Mouse (Mus musculus) ES-E14 (cell line): ENCODE measurements at regions not wholly inside any gene's neighbourhood (a gene's known extent, or its start where the extent isn't known, plus 50 kb on each side); places are given as distances from the start of the nearest gene placed in this dataset.

ENCODE experiments used
- DNase-seq: peaks from one replicate; pipeline ENCODE4 v3.0.0-alpha.2; 2013; ENCODE audit warnings: low read depth, low spot score
- H3K27ac ChIP-seq: 2 replicates; pipeline ENCODE4 v1.5.1; 2012; ENCODE audit warnings: low read depth, mild to moderate bottlenecking, low read length, moderate library complexity, mixed read lengths; ENCODE audit not compliant: poor library complexity, insufficient read depth, severe bottlenecking
- H3K36me3 ChIP-seq: 2 replicates; pipeline ENCODE4 v1.6.1; 2012; ENCODE audit warnings: mild to moderate bottlenecking, low read length, moderate library complexity, mixed read lengths; ENCODE audit not compliant: control insufficient read depth, poor library complexity, insufficient read depth, severe bottlenecking
- H3K4me1 ChIP-seq, 2 experiments: fragments of 150-350 bp in 1 of 2; sonication (generic) in 1 of 2; 2 replicates each; pipeline ENCODE4 v1.6.1; 2012; ENCODE audit warnings: low read length in 2 of 2, mild to moderate bottlenecking in 1 of 2, mixed read lengths in 1 of 2; ENCODE audit not compliant: control insufficient read depth in 2 of 2, insufficient read depth in 2 of 2, poor library complexity in 1 of 2
- H3K4me3 ChIP-seq, 2 experiments: fragments of 150-350 bp in 1 of 2; sonication (generic) in 1 of 2; 2 replicates each; pipeline ENCODE4 v1.5.1; 2012; ENCODE audit warnings: low read length in 2 of 2, low read depth in 1 of 2, mild to moderate bottlenecking in 1 of 2, mixed read lengths in 1 of 2; ENCODE audit not compliant: insufficient read depth in 1 of 2, poor library complexity in 1 of 2, severe bottlenecking in 1 of 2
- H3K9ac ChIP-seq: 2 replicates; pipeline ENCODE4 v1.6.1; 2012; ENCODE audit warnings: low read depth, mild to moderate bottlenecking, low read length, mixed read lengths; ENCODE audit not compliant: poor library complexity, insufficient read depth, severe bottlenecking
- H3K9me3 ChIP-seq: fragments of 150-350 bp; sonication (generic); 2 replicates; pipeline ENCODE4 v1.6.1; 2012; ENCODE audit warnings: low read depth, mild to moderate bottlenecking, low read length; ENCODE audit not compliant: control insufficient read depth, insufficient read depth
- CHD2 ChIP-seq: IDR thresholded peaks from 2 replicates; pipeline ENCODE4 v1.6.1; 2014; ENCODE audit warnings: mild to moderate bottlenecking, low read depth, low read length, inconsistent platforms
- HCFC1 ChIP-seq: IDR thresholded peaks from 2 replicates; pipeline ENCODE4 v1.6.1; 2012; ENCODE audit warnings: low read length, inconsistent platforms, borderline replicate concordance; ENCODE audit not compliant: insufficient read depth
- MAFK ChIP-seq: IDR thresholded peaks from 2 replicates; pipeline ENCODE4 v1.6.1; 2014; ENCODE audit warnings: mild to moderate bottlenecking, low read depth, low read length, inconsistent platforms; ENCODE audit not compliant: insufficient read depth
- ZC3H11A ChIP-seq: IDR thresholded peaks from 2 replicates; pipeline ENCODE4 v1.6.1; 2012; ENCODE audit warnings: low read depth, mild to moderate bottlenecking, inconsistent platforms, low read length, borderline replicate concordance
- ZNF384 ChIP-seq: IDR thresholded peaks from 2 replicates; pipeline ENCODE4 v1.6.1; 2012; ENCODE audit warnings: low read depth, low read length, inconsistent platforms
- in situ Hi-C, 2 experiments: fragments of 600-800 bp; cut with MboI; formaldehyde crosslinking; loops; one replicate each; pipeline ENCODE4 v1.15.1; 2025; ENCODE audit warnings: low sequenced_read_pairs in 2 of 2, inconsistent platforms in 1 of 2; ENCODE audit not compliant: unreplicated experiment in 2 of 2

DNA sequence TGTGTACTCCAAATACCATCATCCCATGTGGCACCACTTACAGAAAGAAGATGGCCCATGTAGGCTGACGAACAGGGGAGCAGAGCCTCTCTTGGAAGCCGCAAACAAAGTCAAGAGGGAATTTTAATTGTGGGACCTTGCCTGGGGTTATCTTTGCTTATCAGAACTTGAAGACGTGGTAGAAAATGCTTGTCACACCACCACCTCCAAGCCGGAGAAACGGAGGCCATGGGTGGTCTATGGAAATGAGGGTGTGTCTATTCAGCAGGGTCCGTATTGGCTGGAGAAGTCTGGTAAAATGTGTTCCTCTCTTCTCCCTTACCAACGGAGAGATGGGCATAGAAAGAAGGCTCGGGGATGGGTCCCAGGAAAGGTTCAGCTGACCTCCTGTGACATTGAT, 313.6 kb downstream of the Sox9 start:
- H3K4me1 ChIP-seq, result no peaks in the 10 kb centered on the region
- TF ChIP-seq MAFK (no peak), ZNF384 (no peak), CHD2 (no peak), ZC3H11A (no peak), HCFC1 (no peak)
- in situ Hi-C loops, result no loop called here
- H3K27ac ChIP-seq, result no peak overlapping the region
- no peak for DNase-seq
- no peaks in the 10 kb centered on the region for H3K36me3 ChIP-seq
- no peak overlapping the region for H3K4me3 ChIP-seq
- no peak overlapping the region for H3K9ac ChIP-seq
- H3K9me3 ChIP-seq, result no peaks in the 10 kb centered on the region

DNA sequence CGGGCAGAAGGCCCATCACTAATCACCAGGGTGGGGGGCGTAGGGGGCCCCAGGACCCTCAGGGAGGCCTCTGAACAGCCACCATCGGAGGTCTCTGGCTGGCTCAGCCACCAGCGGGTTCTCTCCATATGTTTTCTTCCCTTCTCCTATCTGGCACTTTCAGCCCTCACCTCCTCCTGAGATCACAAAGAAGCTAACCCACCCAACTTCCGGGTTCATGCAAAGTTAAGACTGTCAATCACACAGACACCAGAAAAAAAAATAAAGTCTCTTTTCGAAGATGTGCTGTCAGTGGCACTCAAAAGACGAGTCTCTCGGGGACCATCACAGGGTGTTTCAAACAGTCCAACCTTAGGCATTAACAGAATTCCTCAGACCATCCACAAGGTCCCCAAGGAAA, 314.2 kb downstream of the Sox9 start:
- Histone ChIP-seq H3K27ac (no peak overlapping the region), H3K4me3 (no peak overlapping the region), H3K9ac (no peak overlapping the region), H3K36me3 (no peaks in the 10 kb centered on the region), H3K4me1 (no peaks in the 10 kb centered on the region), H3K9me3 (no peaks in the 10 kb centered on the region)
- DNase-seq, result no peak
- TF ChIP-seq MAFK (no peak), HCFC1 (no peak), ZNF384 (no peak), CHD2 (no peak), ZC3H11A (no peak)
- in situ Hi-C loops, result no loop called here

DNA sequence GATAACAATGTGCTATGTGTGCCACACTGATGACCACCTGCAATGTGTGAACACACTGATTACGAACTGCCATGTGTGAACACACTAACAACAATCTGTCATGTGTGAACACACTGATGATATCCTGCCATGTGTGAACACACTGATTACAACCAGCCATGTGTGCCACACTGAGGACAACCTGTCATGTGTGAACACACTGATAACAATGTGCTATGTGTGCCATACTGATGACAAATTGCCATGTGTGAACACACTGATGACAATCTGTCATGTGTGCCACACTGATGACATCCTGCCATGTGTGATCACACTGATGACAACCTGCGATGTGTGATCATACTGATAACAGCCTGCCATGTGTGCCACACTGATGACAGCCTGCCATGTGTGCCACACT, 316.3 kb downstream of the Sox9 start:
- in situ Hi-C loops, result no loop called here

DNA sequence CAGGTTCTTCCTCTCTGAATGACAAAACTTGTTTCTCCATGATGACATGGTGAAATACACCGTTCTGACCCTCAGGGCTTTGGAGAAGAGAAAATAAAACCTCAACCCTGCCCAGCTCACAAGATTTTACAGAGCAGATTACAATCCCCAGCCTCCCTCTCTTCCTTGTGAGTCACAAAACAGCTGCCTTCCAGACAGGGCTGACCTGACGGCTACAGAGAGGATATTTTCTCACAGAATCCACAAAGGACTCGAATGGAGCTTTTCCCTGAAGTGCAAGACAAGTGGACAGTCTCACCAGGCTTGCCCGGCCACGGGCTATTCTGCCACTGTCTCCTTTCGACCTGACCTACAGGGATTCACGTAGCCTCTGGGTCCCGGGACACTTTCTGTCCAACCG, 318.8 kb downstream of the Sox9 start:
- H3K27ac ChIP-seq, result no peak overlapping the region
- H3K9me3 ChIP-seq, result no peaks in the 10 kb centered on the region
- H3K36me3 ChIP-seq, result no peaks in the 10 kb centered on the region
- in situ Hi-C loops, result no loop called here
- H3K4me3 ChIP-seq, result no peak overlapping the region
- TF ChIP-seq CHD2, result no peak
- TF ChIP-seq MAFK, result no peak
- no peak for TF ChIP-seq ZNF384
- TF ChIP-seq ZC3H11A, result no peak
- no peak for TF ChIP-seq HCFC1
- H3K4me1 ChIP-seq, result no peaks in the 10 kb centered on the region
- H3K9ac ChIP-seq, result no peak overlapping the region
- no peak for DNase-seq

More for the DNA sequence above, 316.3 kb downstream of the Sox9 start:
- no peak for TF ChIP-seq ZNF384
- TF ChIP-seq HCFC1, result no peak
- Histone ChIP-seq H3K9me3 (no peaks in the 10 kb centered on the region), H3K36me3 (no peaks in the 10 kb centered on the region), H3K9ac (no peak overlapping the region), H3K4me3 (no peak overlapping the region), H3K4me1 (no peaks in the 10 kb centered on the region), H3K27ac (no peak overlapping the region)
- no peak for DNase-seq

DNA sequence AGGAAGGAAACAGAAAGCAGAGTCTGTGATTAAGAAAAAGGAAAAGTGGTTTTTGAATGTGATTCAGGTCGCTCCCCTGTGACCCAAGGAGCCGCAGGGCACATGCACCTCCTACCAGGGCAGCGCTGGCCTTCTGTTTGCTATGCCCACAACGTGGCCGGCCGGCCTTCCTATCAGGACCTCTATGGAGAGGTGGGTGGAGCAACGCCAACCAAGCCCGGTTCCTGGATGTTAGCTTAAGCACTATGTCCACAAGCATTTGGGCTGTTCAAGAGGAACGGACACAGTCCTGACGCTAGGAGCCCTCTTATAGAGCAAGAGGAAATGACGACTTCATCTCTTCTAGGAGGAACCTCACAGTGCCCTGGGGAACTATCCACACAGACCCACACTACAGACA, 319.5 kb downstream of the Sox9 start:
- in situ Hi-C loops, result no loop called here
- no peak for DNase-seq
- Histone ChIP-seq H3K27ac (no peak overlapping the region), H3K4me3 (no peak overlapping the region), H3K4me1 (no peaks in the 10 kb centered on the region), H3K36me3 (no peaks in the 10 kb centered on the region), H3K9me3 (no peaks in the 10 kb centered on the region), H3K9ac (no peak overlapping the region)
- TF ChIP-seq ZNF384, result no peak
- TF ChIP-seq ZC3H11A, result no peak
- TF ChIP-seq CHD2, result no peak
- TF ChIP-seq MAFK, result no peak
- no peak for TF ChIP-seq HCFC1
